Mouse (Mus musculus): Measurements from ENCODE around the gene Ggnbp2. TPM values are rescaled to one million over a fixed set of nuclear protein-coding genes. Genes with fewer than 3 reads are reported as not detected.
A peak's percentile ranks its signal among the peaks of the same experiment; 100 is the strongest.

The Ggnbp2 gene
- polyA plus RNA-seq, 1 experiment, result 48.6 TPM

GRCm38 (mm10) chr11:84871046-84871445, 429 bp upstream of the Ggnbp2 start:
- DNase-seq, result peak; percentile 79
- Histone ChIP-seq H3K27me3 (replicated peaks; ENCODE audit: control insufficient read depth, insufficient read depth, low read length) (no peaks in the 10 kb centered on the region), H3K27ac (ENCODE audit: insufficient read depth, low read depth, low read length) (peak overlapping the region; percentile 89), H3K4me1 (ENCODE audit: control insufficient read depth, insufficient read depth, low read length) (peaks cover 6% of the 10 kb centered on the region; the same call in 1 of the 2 replicates), H3K36me3 (ENCODE audit: control insufficient read depth, insufficient read depth, low read length) (peaks cover 2% of the 10 kb centered on the region; the same call in 1 of the 2 replicates), H3K4me3 (ENCODE audit: insufficient read depth, low read depth, low read length) (peak overlapping the region; percentile 75)
- 2% methylated on average over 10 of the region's 10 CpGs for WGBS
- TF ChIP-seq POLR2A (IDR thresholded peaks at IDR 0.05; ENCODE audit: low read depth, low read length) (no peak), CTCF (conservative IDR thresholded peaks at IDR 0.05; ENCODE audit: insufficient read depth, insufficient read length, low read depth, low read length) (no peak)

DNA sequence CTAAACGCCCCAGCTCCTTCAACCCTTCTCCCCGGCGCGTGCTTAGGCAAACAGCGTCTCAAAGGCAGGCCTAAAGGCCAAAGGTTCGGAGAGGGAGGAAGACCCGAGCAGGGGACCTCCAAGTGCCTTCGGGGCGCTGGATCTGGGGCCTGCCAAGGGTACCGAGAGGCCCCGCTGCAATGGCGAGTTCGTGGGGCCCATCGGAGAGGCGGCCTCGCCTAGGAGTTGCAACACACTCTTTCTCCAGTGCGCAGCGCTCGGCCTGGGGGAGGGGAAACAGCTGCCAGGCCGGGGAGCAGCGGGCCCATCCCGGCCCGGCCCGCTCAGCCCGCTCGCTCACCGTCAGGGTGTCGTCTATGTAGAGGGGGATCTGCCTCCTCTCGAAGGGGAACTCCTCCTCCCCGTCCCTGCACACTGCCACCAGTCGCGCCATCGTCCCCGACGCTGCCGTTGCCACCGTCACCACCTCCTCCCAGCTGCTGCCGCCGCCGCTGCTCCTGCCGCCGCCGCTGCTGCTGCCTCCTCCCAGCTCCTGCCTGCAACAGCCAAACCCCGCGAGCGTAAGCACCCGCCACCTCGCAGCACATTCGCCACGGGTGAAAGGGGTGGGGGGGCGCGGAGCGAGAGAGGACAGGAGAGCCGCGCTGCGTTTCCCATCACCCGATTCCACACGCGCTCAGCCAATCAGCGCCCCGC, 932 bp downstream of the Ggnbp2 start:
- WGBS, result 1% methylated on average over 59 of the region's 61 CpGs
- DNase-seq, result peak; percentile 96

DNA sequence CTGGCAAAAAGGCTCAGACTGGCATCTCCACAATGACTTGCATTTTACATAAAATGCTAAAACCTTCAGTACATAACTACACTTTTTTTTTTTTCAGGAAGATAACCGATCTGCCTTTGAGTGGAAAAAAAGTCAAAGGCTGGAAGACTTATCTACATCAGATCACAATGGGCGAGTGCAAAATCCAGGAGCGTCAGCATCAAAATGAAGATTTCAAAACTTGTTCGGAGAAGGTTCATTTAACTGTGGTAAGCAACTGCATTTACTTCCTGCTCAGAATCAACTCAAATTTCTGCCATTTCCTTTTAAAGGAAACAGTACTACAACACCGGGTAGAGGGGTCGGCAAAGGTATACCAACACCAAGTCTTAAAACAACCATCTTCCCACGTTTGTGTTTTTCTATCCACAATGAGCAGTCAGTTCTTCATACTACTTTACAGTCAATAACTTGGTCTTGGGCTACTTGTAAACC, 1.8 kb downstream of the Ggnbp2 start:
- Histone ChIP-seq H3K4me1 (ENCODE audit: control insufficient read depth, insufficient read depth, low read length) (peaks cover 8% of the 10 kb centered on the region; the same call in 1 of the 2 replicates), H3K27me3 (replicated peaks; ENCODE audit: control insufficient read depth, insufficient read depth, low read length) (no peaks in the 10 kb centered on the region), H3K36me3 (ENCODE audit: control insufficient read depth, insufficient read depth, low read length) (peaks cover 3% of the 10 kb centered on the region; the same call in 1 of the 2 replicates), H3K4me3 (ENCODE audit: insufficient read depth, low read depth, low read length) (peak overlapping the region; percentile 98), H3K27ac (ENCODE audit: insufficient read depth, low read depth, low read length) (peak overlapping the region; percentile 94)
- peak; percentile 11 for DNase-seq
- 3% methylated on average over 7 of the region's 7 CpGs for WGBS
- TF ChIP-seq CTCF (conservative IDR thresholded peaks at IDR 0.05; ENCODE audit: insufficient read depth, insufficient read length, low read depth, low read length) (no peak), POLR2A (IDR thresholded peaks at IDR 0.05; ENCODE audit: low read depth, low read length) (no peak)

More for the DNA sequence above, 932 bp downstream of the Ggnbp2 start:
- no peaks in the 10 kb centered on the region for H3K27me3 ChIP-seq (replicated peaks; ENCODE audit: control insufficient read depth, insufficient read depth, low read length)
- H3K4me1 ChIP-seq (ENCODE audit: control insufficient read depth, insufficient read depth, low read length), result peaks cover 8% of the 10 kb centered on the region; the same call in 1 of the 2 replicates
- peaks cover 2% of the 10 kb centered on the region; the same call in 1 of the 2 replicates for H3K36me3 ChIP-seq (ENCODE audit: control insufficient read depth, insufficient read depth, low read length)
- peak overlapping the region; percentile 94 for H3K27ac ChIP-seq (ENCODE audit: insufficient read depth, low read depth, low read length)
- TF ChIP-seq POLR2A (IDR thresholded peaks at IDR 0.05; ENCODE audit: low read depth, low read length) (no peak), CTCF (conservative IDR thresholded peaks at IDR 0.05; ENCODE audit: insufficient read depth, insufficient read length, low read depth, low read length) (no peak)
- peak overlapping the region; percentile 98 for H3K4me3 ChIP-seq (ENCODE audit: insufficient read depth, low read depth, low read length)

DNA sequence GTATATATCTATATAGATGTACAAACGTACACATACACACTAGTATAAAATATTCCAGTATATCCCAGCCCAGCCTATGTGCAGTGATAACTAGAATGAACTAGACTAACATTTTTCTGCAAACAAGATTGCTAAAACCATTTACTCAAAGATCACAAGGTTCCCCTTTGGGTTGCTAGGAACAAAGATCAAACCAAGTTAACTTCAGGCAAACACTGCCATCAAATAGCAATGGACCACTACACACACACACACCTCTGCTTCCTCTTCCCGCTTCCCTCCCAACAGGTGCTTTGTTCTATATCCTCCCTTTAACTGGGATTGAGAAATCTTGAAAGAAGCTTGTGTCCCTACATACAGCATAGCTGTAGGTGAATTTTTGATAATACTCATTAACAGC, 3.0 kb downstream of the Ggnbp2 start:
- Histone ChIP-seq H3K36me3 (ENCODE audit: control insufficient read depth, insufficient read depth, low read length) (peaks cover 4% of the 10 kb centered on the region; the same call in 1 of the 2 replicates), H3K4me3 (ENCODE audit: insufficient read depth, low read depth, low read length) (no peak overlapping the region), H3K4me1 (ENCODE audit: control insufficient read depth, insufficient read depth, low read length) (peaks cover 8% of the 10 kb centered on the region; the same call in 1 of the 2 replicates), H3K27ac (ENCODE audit: insufficient read depth, low read depth, low read length) (no peak overlapping the region), H3K27me3 (replicated peaks; ENCODE audit: control insufficient read depth, insufficient read depth, low read length) (no peaks in the 10 kb centered on the region)
- peak; percentile 41 for DNase-seq
- WGBS, result 60% methylated on average over 2 of the region's 2 CpGs
- TF ChIP-seq POLR2A (IDR thresholded peaks at IDR 0.05; ENCODE audit: low read depth, low read length), result no peak
- TF ChIP-seq CTCF (conservative IDR thresholded peaks at IDR 0.05; ENCODE audit: insufficient read depth, insufficient read length, low read depth, low read length), result no peak

DNA sequence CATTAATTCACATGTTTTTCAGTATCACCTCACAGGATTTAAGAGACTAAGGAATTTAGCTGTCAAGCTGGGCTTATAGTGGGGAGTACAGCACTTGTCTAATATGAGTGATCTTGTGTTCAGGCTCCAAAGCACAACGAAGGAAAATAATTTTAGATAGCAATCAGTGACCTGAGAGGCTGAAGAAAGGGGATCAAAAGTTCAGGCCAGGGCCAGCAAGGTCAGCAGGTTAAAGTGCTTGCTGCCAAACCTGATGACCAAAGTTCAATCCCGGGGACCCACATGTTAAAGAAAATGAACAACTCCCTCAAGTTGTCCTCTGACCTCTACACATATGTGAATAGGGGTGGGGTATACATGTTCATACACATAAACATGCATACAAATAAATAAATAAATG, 5.3 kb downstream of the Ggnbp2 start:
- peak; percentile 69 for DNase-seq
- peaks cover 8% of the 10 kb centered on the region; the same call in 1 of the 2 replicates for H3K4me1 ChIP-seq (ENCODE audit: control insufficient read depth, insufficient read depth, low read length)
- no peak overlapping the region for H3K4me3 ChIP-seq (ENCODE audit: insufficient read depth, low read depth, low read length)
- peaks cover 6% of the 10 kb centered on the region for H3K36me3 ChIP-seq (ENCODE audit: control insufficient read depth, insufficient read depth, low read length)
- no peaks in the 10 kb centered on the region for H3K27me3 ChIP-seq (replicated peaks; ENCODE audit: control insufficient read depth, insufficient read depth, low read length)
- 19% methylated on average over 2 of the region's 2 CpGs for WGBS
- H3K27ac ChIP-seq (ENCODE audit: insufficient read depth, low read depth, low read length), result no peak overlapping the region
- no peak for TF ChIP-seq POLR2A (IDR thresholded peaks at IDR 0.05; ENCODE audit: low read depth, low read length)
- no peak for TF ChIP-seq CTCF (conservative IDR thresholded peaks at IDR 0.05; ENCODE audit: insufficient read depth, insufficient read length, low read depth, low read length)

DNA sequence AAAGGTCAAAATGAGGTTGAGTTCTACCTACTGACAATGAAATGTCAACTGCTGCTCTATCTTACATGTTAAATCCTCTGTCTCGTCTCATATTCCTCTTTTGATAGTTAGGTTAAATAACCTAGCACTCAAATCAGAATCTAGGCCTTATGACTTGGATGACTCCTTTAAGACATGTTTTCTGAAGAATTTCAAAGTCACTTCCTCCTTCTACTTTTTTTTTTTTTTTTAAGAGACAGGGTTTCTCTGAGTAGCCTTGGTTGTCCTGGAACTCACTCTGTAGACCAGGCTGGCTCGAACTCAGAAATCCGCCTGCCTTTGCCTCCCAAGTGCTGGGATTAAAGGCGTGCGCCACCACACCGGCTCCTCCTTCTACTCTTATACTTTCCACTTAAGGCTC, 15.3 kb downstream of the Ggnbp2 start:
- Histone ChIP-seq H3K27me3 (replicated peaks; ENCODE audit: control insufficient read depth, insufficient read depth, low read length) (no peaks in the 10 kb centered on the region), H3K27ac (ENCODE audit: insufficient read depth, low read depth, low read length) (no peak overlapping the region), H3K4me3 (ENCODE audit: insufficient read depth, low read depth, low read length) (no peak overlapping the region), H3K36me3 (ENCODE audit: control insufficient read depth, insufficient read depth, low read length) (peaks cover 14% of the 10 kb centered on the region), H3K4me1 (ENCODE audit: control insufficient read depth, insufficient read depth, low read length) (no peaks in the 10 kb centered on the region)
- DNase-seq, result no peak
- 97% methylated on average over 6 of the region's 6 CpGs for WGBS
- no peak for TF ChIP-seq POLR2A (IDR thresholded peaks at IDR 0.05; ENCODE audit: low read depth, low read length)
- TF ChIP-seq CTCF (conservative IDR thresholded peaks at IDR 0.05; ENCODE audit: insufficient read depth, insufficient read length, low read depth, low read length), result no peak

GRCm38 (mm10) chr11:84847475-84848090, 23.0 kb downstream of the Ggnbp2 start:
- H3K4me1 ChIP-seq (ENCODE audit: control insufficient read depth, insufficient read depth, low read length), result no peaks in the 10 kb centered on the region
- H3K4me3 ChIP-seq (ENCODE audit: insufficient read depth, low read depth, low read length), result no peak overlapping the region
- 77% methylated on average over 7 of the region's 7 CpGs for WGBS
- no peaks in the 10 kb centered on the region for H3K27me3 ChIP-seq (replicated peaks; ENCODE audit: control insufficient read depth, insufficient read depth, low read length)
- peaks cover 16% of the 10 kb centered on the region for H3K36me3 ChIP-seq (ENCODE audit: control insufficient read depth, insufficient read depth, low read length)
- no peak overlapping the region for H3K27ac ChIP-seq (ENCODE audit: insufficient read depth, low read depth, low read length)
- TF ChIP-seq POLR2A (IDR thresholded peaks at IDR 0.05; ENCODE audit: low read depth, low read length) (no peak), CTCF (conservative IDR thresholded peaks at IDR 0.05; ENCODE audit: insufficient read depth, insufficient read length, low read depth, low read length) (no peak)
- no peak for DNase-seq

Data from kidney, adult 2 months (tissue).